Mouse (Mus musculus) small intestine, adult 2 months (tissue): ENCODE results near the gene Psmd1. TPM values are rescaled to one million over a fixed set of nuclear protein-coding genes. Genes with fewer than 3 reads are reported as not detected.

ENCODE experiments used
- H3K27ac ChIP-seq: fragments of 200-500 bp; 2 replicates; pipeline ENCODE4 v1.5.1; 2012; ENCODE audit warnings: low read depth, low read length, control low read depth, inconsistent platforms; ENCODE audit not compliant: insufficient read depth
- H3K27me3 ChIP-seq: fragments of 200-500 bp; 2 replicates; pipeline ENCODE4 v1.6.1; 2012; ENCODE audit warnings: mild to moderate bottlenecking, moderate library complexity, low read length, inconsistent platforms; ENCODE audit not compliant: control insufficient read depth, insufficient read depth
- H3K36me3 ChIP-seq: fragments of 200-500 bp; 2 replicates; pipeline ENCODE4 v1.6.1; 2012; ENCODE audit warnings: mild to moderate bottlenecking, low read length, control low read depth, inconsistent platforms; ENCODE audit not compliant: control insufficient read depth, insufficient read depth
- H3K4me1 ChIP-seq: fragments of 200-500 bp; 2 replicates; pipeline ENCODE4 v1.6.1; 2012; ENCODE audit warnings: low read length, inconsistent platforms, mixed read lengths; ENCODE audit not compliant: control insufficient read depth, insufficient read depth, insufficient read length
- H3K4me3 ChIP-seq: fragments of 200-500 bp; 2 replicates; pipeline ENCODE4 v1.5.1; 2012; ENCODE audit warnings: low read depth, mild to moderate bottlenecking, control low read depth, inconsistent platforms, low read length, moderate library complexity
- CTCF ChIP-seq: fragments of 200-500 bp; IDR thresholded peaks from 2 replicates; pipeline ENCODE4 v1.5.1; 2012; ENCODE audit warnings: low read depth, mild to moderate bottlenecking, control low read depth, inconsistent platforms, low read length, moderate library complexity, mixed read lengths; ENCODE audit not compliant: insufficient replicate concordance, insufficient read length; ENCODE audit errors: extremely low read depth
- POLR2A ChIP-seq: fragments of 200-500 bp; IDR thresholded peaks from 2 replicates; pipeline ENCODE4 v1.6.1; 2012; ENCODE audit warnings: low read depth, mild to moderate bottlenecking, control low read depth, inconsistent platforms, low read length, moderate library complexity
- WGBS: fragments of 180-500 bp; shearing (Covaris S2); methylation state at CpG from one replicate; pipeline ENCODE4 v1.1.7; 2018; 5-methylcytosine and 5-hydroxymethylcytosine counted together
- polyA plus RNA-seq: library from polyadenylated mRNA; depleted of rRNA; stranded (reverse); fragments of >200 nt; gene quantifications from 2 replicates; pipeline ENCODE4 v1.2.3, GENCODE M21; 2012

Psmd1 gene
- polyA plus RNA-seq, 1 experiment, result 33.6 TPM

- H3K4me1 ChIP-seq, result peaks cover 27% of the 10 kb centered on the region
- no peaks in the 10 kb centered on the region for H3K27me3 ChIP-seq
- TF ChIP-seq CTCF (no peak), POLR2A (no peak)
- H3K27ac ChIP-seq, result peak overlapping the region; percentile 62
- WGBS, result 20% methylated on average over 3 of the region's 3 CpGs
- no peaks in the 10 kb centered on the region for H3K36me3 ChIP-seq
- H3K4me3 ChIP-seq, result no peak overlapping the region
Measured at GRCm38 (mm10) chr1:86038191-86038951, 25.8 kb upstream of the Psmd1 start.

- Histone ChIP-seq H3K4me3 (no peak overlapping the region), H3K4me1 (peaks cover 27% of the 10 kb centered on the region), H3K27ac (peak overlapping the region; percentile 98), H3K36me3 (no peaks in the 10 kb centered on the region), H3K27me3 (no peaks in the 10 kb centered on the region)
- 17% methylated on average over 4 of the region's 4 CpGs for WGBS
- TF ChIP-seq POLR2A (no peak), CTCF (no peak)
Measured at GRCm38 (mm10) chr1:86040131-86040530, 24.1 kb upstream of the Psmd1 start.

GRCm38 (mm10) chr1:86040817-86041216, 23.4 kb upstream of the Psmd1 start:
- no peak for TF ChIP-seq CTCF
- TF ChIP-seq POLR2A, result no peak
- no peaks in the 10 kb centered on the region for H3K36me3 ChIP-seq
- H3K27me3 ChIP-seq, result no peaks in the 10 kb centered on the region
- H3K4me3 ChIP-seq, result no peak overlapping the region
- peak overlapping the region; percentile 98 for H3K27ac ChIP-seq
- peaks cover 29% of the 10 kb centered on the region for H3K4me1 ChIP-seq
- WGBS, result 57% methylated on average over 3 of the region's 3 CpGs

GRCm38 (mm10) chr1:86045056-86045455, 19.1 kb upstream of the Psmd1 start:
- peaks cover 5% of the 10 kb centered on the region for H3K36me3 ChIP-seq
- no peak overlapping the region for H3K4me3 ChIP-seq
- WGBS, result 78% methylated on average over 4 of the region's 4 CpGs
- peaks cover 12% of the 10 kb centered on the region for H3K4me1 ChIP-seq
- H3K27ac ChIP-seq, result no peak overlapping the region
- H3K27me3 ChIP-seq, result no peaks in the 10 kb centered on the region
- TF ChIP-seq POLR2A, result no peak
- no peak for TF ChIP-seq CTCF

- peaks cover 8% of the 10 kb centered on the region for H3K36me3 ChIP-seq
- no peak for TF ChIP-seq CTCF
- no peak for TF ChIP-seq POLR2A
- peak within 1 kb of the TSS; percentile 66 for H3K27ac ChIP-seq
- no peaks in the 10 kb centered on the region for H3K27me3 ChIP-seq
- peak within 1 kb of the TSS; percentile 83 for H3K4me3 ChIP-seq
- under 1% methylated on average over 99 of the region's 110 CpGs for WGBS
- H3K4me1 ChIP-seq, result peaks cover 5% of the 10 kb centered on the region
Measured at GRCm38 (mm10) chr1:86045848-86046805, 18.1 kb upstream of the Psmd1 start, which contains the start of gene 2810459M11Rik. Gene 2810459M11Rik, plus strand, starts transcription at chr1:86045863.

- WGBS, result 15% methylated on average over 24 of the region's 24 CpGs
- peaks cover 5% of the 10 kb centered on the region for H3K4me1 ChIP-seq
- no peaks in the 10 kb centered on the region for H3K27me3 ChIP-seq
- H3K36me3 ChIP-seq, result peaks cover 8% of the 10 kb centered on the region
- peak overlapping the region; percentile 83 for H3K4me3 ChIP-seq
- peak overlapping the region; percentile 66 for H3K27ac ChIP-seq
- TF ChIP-seq CTCF (no peak), POLR2A (no peak)
Measured at GRCm38 (mm10) chr1:86046833-86047563, 17.2 kb upstream of the Psmd1 start.
